Mouse (Mus musculus): ENCODE data around the gene Stk26. TPM values are rescaled to one million over a fixed set of nuclear protein-coding genes. Genes with fewer than 3 reads are reported as not detected.

The Stk26 gene
- total RNA-seq, 1 experiment from 2014 or later = 184 TPM

DNA sequence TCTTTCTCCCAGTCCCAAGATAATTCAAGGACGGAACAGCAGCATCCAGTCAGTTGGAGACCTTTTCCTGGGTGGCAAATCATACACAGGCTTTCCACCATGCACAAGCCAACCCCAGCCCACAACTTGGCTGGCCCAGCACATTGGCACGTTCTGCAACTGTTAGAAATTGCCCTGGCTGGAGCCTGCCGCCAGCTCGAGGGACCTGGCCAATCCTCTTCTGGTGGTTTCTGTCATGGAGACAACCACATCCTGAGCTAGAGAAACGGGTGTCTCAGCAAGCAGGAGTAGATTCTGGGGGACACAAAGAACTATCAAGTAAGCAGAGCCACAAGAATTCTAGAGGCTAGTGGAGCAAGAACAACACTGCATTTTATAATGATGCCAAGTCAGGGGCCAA lies 69.1 kb downstream of the Stk26 start:
- ATAC-seq (replicated peaks in 1 of 2; ENCODE audit: insufficient read depth in 1 of 2, low FRiP score in 2 of 2, low TSS enrichment in 1 of 2, low read depth in 1 of 2, poor library complexity in 2 of 2, severe bottlenecking in 2 of 2) = peak; percentile 65 to 66

GRCm38 (mm10) chrX:50917389-50917788 lies 76.5 kb downstream of the Stk26 start:
- ATAC-seq (replicated peaks in 1 of 2; ENCODE audit: insufficient read depth in 1 of 2, low FRiP score in 2 of 2, low TSS enrichment in 1 of 2, low read depth in 1 of 2, poor library complexity in 2 of 2, severe bottlenecking in 2 of 2) = no peak

GRCm38 (mm10) chrX:50918754-50919153 lies 77.9 kb downstream of the Stk26 start:
- no peak for ATAC-seq (replicated peaks in 1 of 2; ENCODE audit: insufficient read depth in 1 of 2, low FRiP score in 2 of 2, low TSS enrichment in 1 of 2, low read depth in 1 of 2, poor library complexity in 2 of 2, severe bottlenecking in 2 of 2)

DNA sequence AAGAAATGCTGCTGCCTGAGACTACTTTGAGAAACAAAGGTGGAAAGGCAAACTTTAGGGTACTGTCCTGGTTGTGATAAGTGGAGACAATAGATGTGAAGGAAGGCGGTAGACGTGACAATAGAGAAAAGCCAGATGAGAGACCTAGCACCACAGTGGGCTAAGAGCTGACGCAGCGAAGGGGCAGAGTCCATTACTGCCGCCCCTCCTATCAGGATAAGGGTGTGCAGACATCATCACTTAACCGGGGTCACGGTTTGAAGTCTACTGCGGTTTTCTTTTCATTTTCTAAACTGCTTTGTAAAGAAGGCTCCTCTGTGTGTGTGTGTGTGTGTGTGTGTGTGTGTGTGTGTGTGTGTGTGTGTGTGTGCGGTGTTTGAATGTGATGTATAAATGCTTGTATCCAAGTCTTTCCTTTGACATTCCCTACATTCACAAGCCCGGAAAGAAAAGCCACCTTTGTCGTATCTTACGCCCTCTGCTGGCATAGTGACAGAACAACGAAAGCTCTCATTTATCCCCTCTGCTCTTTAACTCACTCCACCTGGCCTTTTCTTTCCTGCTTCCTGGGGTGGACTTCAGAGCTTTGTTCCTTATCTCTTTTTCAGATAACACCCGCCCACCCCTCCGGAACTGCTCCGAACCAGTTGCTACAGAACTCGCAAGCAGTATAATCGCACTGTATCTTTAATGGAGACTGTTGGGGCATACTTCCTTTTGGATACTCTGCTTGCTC lies 84.0 kb downstream of the Stk26 start:
- no peak for ATAC-seq (replicated peaks in 1 of 2; ENCODE audit: insufficient read depth in 1 of 2, low FRiP score in 2 of 2, low TSS enrichment in 1 of 2, low read depth in 1 of 2, poor library complexity in 2 of 2, severe bottlenecking in 2 of 2)

GRCm38 (mm10) chrX:50926893-50927545 lies 86.2 kb downstream of the Stk26 start:
- ATAC-seq (replicated peaks in 1 of 2; ENCODE audit: insufficient read depth in 1 of 2, low FRiP score in 2 of 2, low TSS enrichment in 1 of 2, low read depth in 1 of 2, poor library complexity in 2 of 2, severe bottlenecking in 2 of 2) = no peak

DNA sequence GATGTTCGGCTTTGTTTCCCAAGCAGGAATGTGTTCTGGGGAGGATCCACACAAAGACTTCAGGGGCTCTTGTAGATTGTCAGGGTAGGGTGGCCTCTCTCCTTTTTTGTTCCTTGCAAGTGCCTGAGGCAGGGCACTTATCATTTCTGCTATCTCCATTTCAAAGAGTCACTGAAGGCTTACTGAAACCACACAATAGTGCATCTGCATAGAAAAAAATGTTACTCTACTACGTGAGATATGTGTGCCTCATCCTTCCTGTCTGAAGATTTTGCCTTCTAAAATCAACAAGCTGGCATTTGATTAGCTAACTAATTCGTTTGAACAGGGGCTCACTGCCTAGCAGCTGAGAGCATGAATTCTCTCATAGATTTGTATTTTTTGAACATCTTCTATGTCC lies 89.5 kb downstream of the Stk26 start:
- ATAC-seq (replicated peaks in 1 of 2; ENCODE audit: insufficient read depth in 1 of 2, low FRiP score in 2 of 2, low TSS enrichment in 1 of 2, low read depth in 1 of 2, poor library complexity in 2 of 2, severe bottlenecking in 2 of 2) = no peak

DNA sequence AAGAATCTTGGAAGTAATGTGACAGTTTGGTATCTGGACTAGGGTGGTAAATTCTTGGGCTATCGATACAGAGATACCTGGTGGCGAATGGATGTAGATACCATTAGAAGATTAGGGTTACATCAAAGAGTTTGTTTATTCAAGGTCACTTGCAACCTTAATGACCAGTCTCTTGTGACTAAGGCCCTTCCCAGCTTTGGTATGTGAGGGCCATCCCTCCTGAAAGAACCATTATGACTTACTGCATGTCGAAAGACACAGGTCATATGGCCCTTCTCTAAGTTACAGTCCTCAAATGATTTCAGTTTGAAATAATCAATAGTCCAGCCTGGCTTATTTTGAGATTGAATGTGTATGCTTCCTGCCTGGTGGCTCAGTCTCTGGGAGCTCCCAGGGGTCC lies 96.3 kb downstream of the Stk26 start:
- no peak for ATAC-seq (replicated peaks in 1 of 2; ENCODE audit: insufficient read depth in 1 of 2, low FRiP score in 2 of 2, low TSS enrichment in 1 of 2, low read depth in 1 of 2, poor library complexity in 2 of 2, severe bottlenecking in 2 of 2)

DNA sequence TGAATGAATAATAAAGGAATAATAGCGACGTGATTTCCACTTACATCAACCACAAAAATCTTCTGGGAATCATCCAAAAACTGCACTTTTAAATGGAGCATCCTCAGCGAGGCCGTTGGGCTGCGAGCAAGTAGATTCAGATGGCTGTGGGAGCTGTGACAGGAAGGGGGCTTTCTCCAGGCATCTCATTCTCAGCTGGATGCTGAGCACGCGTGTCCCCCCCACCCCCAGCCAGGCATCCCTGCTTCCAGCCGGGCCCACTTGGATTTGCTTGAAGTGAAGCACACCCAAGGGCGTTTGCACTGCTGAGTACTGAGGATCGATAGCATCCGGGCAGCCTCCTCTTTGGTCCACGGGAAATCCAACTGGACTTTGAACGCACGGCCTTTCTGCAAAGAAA lies 101.8 kb downstream of the Stk26 start, which contains the start of gene Frmd7:
Frmd7 (minus strand) TSS at position 101 of the 400 bp plus-strand sequence.
- ATAC-seq (replicated peaks in 1 of 2; ENCODE audit: insufficient read depth in 1 of 2, low FRiP score in 2 of 2, low TSS enrichment in 1 of 2, low read depth in 1 of 2, poor library complexity in 2 of 2, severe bottlenecking in 2 of 2) = no peak

Other genes with a start within 250 kb of the Stk26 start
- gene Frmd7, start 101.7 kb downstream of the Stk26 start, total RNA-seq (2017) = not detected in 2 replicates
- gene Rap2c, start 177.0 kb downstream of the Stk26 start, total RNA-seq (2017) = 21.5 and 25.6 TPM in 2 replicates

All from hematopoietic stem cell, adult 5-6 weeks (primary cell).